Mouse (Mus musculus) G1E-ER4 (cell line): Measurements from ENCODE around the gene Rptn. TPM values are rescaled to one million over a fixed set of nuclear protein-coding genes. Genes with fewer than 3 reads are reported as not detected.

Source experiments
- GATA1 ChIP-seq: IDR thresholded peaks from one replicate; pipeline ENCODE4 v1.8.0; 2012; ENCODE audit warnings: low read length, inconsistent platforms
- polyA plus RNA-seq: library from polyadenylated mRNA; stranded (reverse); fragments of >175 nt; gene quantifications from 2 replicates; pipeline ENCODE4 v1.2.3, GENCODE M21; 2012

The Rptn gene
- polyA plus RNA-seq, 1 experiment: not detected

- TF ChIP-seq GATA1: no peak
These were observed 51.1 kb downstream of the Rptn start for GRCm38 (mm10) chr3:93444343-93445164.

DNA sequence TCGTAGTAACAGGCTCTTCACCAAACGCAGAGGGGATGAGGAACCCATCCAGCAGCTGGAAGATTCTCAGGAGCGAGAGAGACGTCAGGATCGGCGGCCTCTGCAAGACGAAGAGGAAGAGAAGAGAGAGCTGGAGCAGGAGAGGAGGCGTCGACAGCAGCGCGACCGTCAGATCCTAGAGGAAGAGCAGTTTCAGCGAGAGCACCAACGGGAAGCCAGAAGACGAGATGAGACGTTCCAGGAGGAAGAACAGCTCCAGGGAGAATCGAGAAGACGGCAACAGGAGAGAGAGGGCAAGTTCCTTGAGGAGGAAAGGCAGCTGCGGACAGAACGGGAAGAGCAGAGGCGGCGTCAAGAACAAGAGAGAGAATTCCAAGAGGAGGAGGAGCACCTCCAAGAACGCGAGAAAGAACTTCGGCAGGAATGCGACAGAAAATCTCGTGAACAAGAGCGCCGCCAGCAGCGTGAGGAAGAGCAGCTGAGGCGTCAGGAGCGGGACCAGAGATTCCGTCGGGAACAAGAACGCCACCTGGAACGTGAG, 51.7 kb downstream of the Rptn start:
- TF ChIP-seq GATA1: no peak

- TF ChIP-seq GATA1: no peak
These were observed 52.7 kb downstream of the Rptn start for GRCm38 (mm10) chr3:93446128-93446755.

DNA sequence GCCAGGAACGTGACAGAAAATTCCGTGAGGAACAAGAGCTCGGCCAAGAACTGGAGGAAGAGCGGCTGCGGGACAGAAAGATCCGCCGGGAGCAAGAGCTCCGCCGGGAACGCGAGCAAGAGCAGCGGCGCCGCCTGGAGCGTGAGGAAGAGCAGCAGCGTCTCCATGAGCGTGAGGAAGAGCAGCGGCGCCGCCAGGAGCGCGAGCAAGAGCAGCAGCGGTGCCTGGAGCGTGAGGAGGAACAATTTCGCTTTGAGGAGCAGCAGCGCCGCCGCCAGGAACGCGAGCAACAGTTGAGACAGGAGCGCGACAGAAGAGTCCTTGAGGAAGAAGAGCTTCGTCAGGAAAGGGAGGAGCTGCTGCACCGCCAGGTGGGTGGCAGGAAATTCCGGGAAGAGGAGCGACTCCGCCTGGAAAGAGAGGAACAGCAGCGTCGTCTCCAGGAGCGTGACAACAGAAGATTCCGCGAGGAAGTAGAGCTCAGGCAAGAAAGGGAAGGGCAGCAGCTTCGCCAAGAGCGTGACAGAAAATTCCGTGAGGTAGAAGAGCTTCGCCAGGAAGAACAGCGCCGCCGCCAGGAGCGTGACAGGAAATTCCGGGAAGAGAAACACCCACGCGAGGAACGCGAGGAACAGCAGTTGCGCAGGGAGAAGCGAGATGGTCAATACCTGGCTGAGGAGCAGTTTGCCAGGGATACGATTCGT, 53.8 kb downstream of the Rptn start:
- no peak for TF ChIP-seq GATA1

Other genes with a start within 250 kb of the Rptn start
- not detected in 2 replicates for gene Crnn, start 248.9 kb upstream of the Rptn start, polyA plus RNA-seq
- not detected in 2 replicates for gene Flg2, start 196.4 kb upstream of the Rptn start, polyA plus RNA-seq
- not detected in 2 replicates for gene Flg, start 120.2 kb upstream of the Rptn start, polyA plus RNA-seq
- gene Hrnr, start 74.0 kb upstream of the Rptn start, polyA plus RNA-seq: not detected in 2 replicates
- not detected in 2 replicates for gene Tchh, start 48.6 kb downstream of the Rptn start, polyA plus RNA-seq
- gene Tchhl1, start 75.1 kb downstream of the Rptn start, polyA plus RNA-seq: not detected in 2 replicates
- gene S100a11, start 126.8 kb downstream of the Rptn start, polyA plus RNA-seq: not detected in 2 replicates
- not detected in 2 replicates for gene S100a10, start 161.4 kb downstream of the Rptn start, polyA plus RNA-seq